Mouse (Mus musculus) hindbrain, embryonic 10.5 days (tissue): ENCODE data around the gene Ctdsp1. TPM values are rescaled to one million over a fixed set of nuclear protein-coding genes. Genes with fewer than 3 reads are reported as not detected.

Experiments
- DNase-seq: peaks from one replicate; pipeline ENCODE4 v3.0.0-alpha.2; 2017; ENCODE audit warnings: low spot score
- H3K27ac ChIP-seq: fragments of 300-500 bp; sonication (generic); 2 replicates; pipeline ENCODE4 v1.5.1; 2016; ENCODE audit warnings: mild to moderate bottlenecking, moderate library complexity
- H3K27me3 ChIP-seq: fragments of 300-500 bp; sonication (generic); 2 replicates; pipeline ENCODE4 v1.6.1; 2016; ENCODE audit warnings: mild to moderate bottlenecking; ENCODE audit not compliant: poor library complexity, insufficient read depth, severe bottlenecking
- H3K36me3 ChIP-seq: fragments of 300-500 bp; sonication (generic); 2 replicates; pipeline ENCODE4 v1.6.1; 2016; ENCODE audit warnings: mild to moderate bottlenecking, moderate library complexity
- H3K4me1 ChIP-seq: fragments of 300-500 bp; sonication (generic); replicated peaks from 2 replicates; pipeline ENCODE4 v1.6.1; 2016; ENCODE audit warnings: mild to moderate bottlenecking
- H3K4me3 ChIP-seq: fragments of 300-500 bp; sonication (generic); 2 replicates; pipeline ENCODE4 v1.5.1; 2016; ENCODE audit warnings: mild to moderate bottlenecking, moderate library complexity
- H3K9me3 ChIP-seq: fragments of 300-500 bp; sonication (generic); 2 replicates; pipeline ENCODE4 v1.6.1; 2016; ENCODE audit warnings: mild to moderate bottlenecking, moderate library complexity
- WGBS: fragments of 180-500 bp; shearing (Covaris S2); methylation state at CpG from one replicate; pipeline ENCODE4 v1.1.7; 2016; 5-methylcytosine and 5-hydroxymethylcytosine counted together
- polyA plus RNA-seq: library from polyadenylated mRNA; unstranded; fragments of >200 nt; fragmentation: Nextera tagmentation; extraction: Ambion mirVana; gene quantifications from 2 replicates; pipeline ENCODE4 v1.2.1, GENCODE M21; 2016

Ctdsp1 gene
- polyA plus RNA-seq, 1 experiment from 2014 or later: 34.3 TPM

- Histone ChIP-seq H3K4me1 (peaks cover 19% of the 10 kb centered on the region), H3K27ac (no peak overlapping the region), H3K4me3 (no peak overlapping the region), H3K27me3 (no peaks in the 10 kb centered on the region), H3K36me3 (no peaks in the 10 kb centered on the region), H3K9me3 (no peaks in the 10 kb centered on the region)
- no peak for DNase-seq
- 53% methylated on average over 2 of the region's 2 CpGs for WGBS
These were observed 20.5 kb downstream of the Ctdsp1 start for GRCm38 (mm10) chr1:74411753-74412325.

- no peaks in the 10 kb centered on the region for H3K9me3 ChIP-seq
- H3K36me3 ChIP-seq: no peaks in the 10 kb centered on the region
- no peak for DNase-seq
- no peak overlapping the region for H3K27ac ChIP-seq
- H3K27me3 ChIP-seq: no peaks in the 10 kb centered on the region
- H3K4me1 ChIP-seq: peaks cover 19% of the 10 kb centered on the region
- 88% methylated on average over 8 of the region's 8 CpGs for WGBS
- no peak overlapping the region for H3K4me3 ChIP-seq
These were observed 21.4 kb downstream of the Ctdsp1 start for GRCm38 (mm10) chr1:74412711-74413110.

- H3K9me3 ChIP-seq: no peaks in the 10 kb centered on the region
- H3K4me3 ChIP-seq: no peak overlapping the region
- H3K27me3 ChIP-seq: no peaks in the 10 kb centered on the region
- peak; percentile 44 for DNase-seq
- H3K36me3 ChIP-seq: no peaks in the 10 kb centered on the region
- no peak overlapping the region for H3K27ac ChIP-seq
- peaks cover 16% of the 10 kb centered on the region for H3K4me1 ChIP-seq
- 38% methylated on average over 4 of the region's 4 CpGs for WGBS
These were observed 23.8 kb downstream of the Ctdsp1 start for GRCm38 (mm10) chr1:74415143-74415542.

GRCm38 (mm10) chr1:74418747-74419439, 27.6 kb downstream of the Ctdsp1 start:
- Histone ChIP-seq H3K9me3 (no peaks in the 10 kb centered on the region), H3K4me1 (peaks cover 30% of the 10 kb centered on the region), H3K36me3 (no peaks in the 10 kb centered on the region), H3K27me3 (no peaks in the 10 kb centered on the region), H3K27ac (no peak overlapping the region), H3K4me3 (no peak overlapping the region)
- WGBS: 81% methylated on average over 17 of the region's 17 CpGs
- DNase-seq: no peak

GRCm38 (mm10) chr1:74419440-74419794, 28.1 kb downstream of the Ctdsp1 start:
- 73% methylated on average over 9 of the region's 9 CpGs for WGBS
- Histone ChIP-seq H3K36me3 (no peaks in the 10 kb centered on the region), H3K27ac (no peak overlapping the region), H3K4me1 (peaks cover 31% of the 10 kb centered on the region), H3K9me3 (no peaks in the 10 kb centered on the region), H3K27me3 (no peaks in the 10 kb centered on the region), H3K4me3 (no peak overlapping the region)
- DNase-seq: no peak

- no peak overlapping the region for H3K4me3 ChIP-seq
- peak overlapping the region; percentile 30; the same call in 1 of the 2 replicates for H3K27ac ChIP-seq
- H3K9me3 ChIP-seq: no peaks in the 10 kb centered on the region
- no peaks in the 10 kb centered on the region for H3K27me3 ChIP-seq
- no peaks in the 10 kb centered on the region for H3K36me3 ChIP-seq
- peaks cover 18% of the 10 kb centered on the region for H3K4me1 ChIP-seq
- 24% methylated on average over 8 of the region's 8 CpGs for WGBS
- peak; percentile 30 for DNase-seq
These were observed 31.8 kb downstream of the Ctdsp1 start for GRCm38 (mm10) chr1:74423147-74423546.

- H3K27me3 ChIP-seq: no peaks in the 10 kb centered on the region
- peaks cover 15% of the 10 kb centered on the region for H3K4me1 ChIP-seq
- no peaks in the 10 kb centered on the region for H3K9me3 ChIP-seq
- H3K27ac ChIP-seq: no peak overlapping the region
- H3K4me3 ChIP-seq: no peak overlapping the region
- whole genome bisulfite sequencing: 79% methylated on average over 7 of the region's 7 CpGs
- DNase-seq: no peak
- H3K36me3 ChIP-seq: no peaks in the 10 kb centered on the region
These were observed 34.5 kb downstream of the Ctdsp1 start for GRCm38 (mm10) chr1:74425845-74426244.

- no peaks in the 10 kb centered on the region for H3K9me3 ChIP-seq
- WGBS: 91% methylated on average over 6 of the region's 6 CpGs
- DNase-seq: no peak
- H3K4me3 ChIP-seq: no peak overlapping the region
- no peaks in the 10 kb centered on the region for H3K27me3 ChIP-seq
- H3K27ac ChIP-seq: no peak overlapping the region
- peaks cover 52% of the 10 kb centered on the region for H3K36me3 ChIP-seq
- H3K4me1 ChIP-seq: peaks cover 7% of the 10 kb centered on the region; the same call in 1 of the 2 replicates
These were observed 41.9 kb downstream of the Ctdsp1 start for GRCm38 (mm10) chr1:74433220-74433619.

- no peak overlapping the region for H3K27ac ChIP-seq
- DNase-seq: no peak
- H3K27me3 ChIP-seq: no peaks in the 10 kb centered on the region
- H3K9me3 ChIP-seq: no peaks in the 10 kb centered on the region
- no peak overlapping the region for H3K4me3 ChIP-seq
- WGBS: 77% methylated on average over 5 of the region's 5 CpGs
- H3K4me1 ChIP-seq: peaks cover 7% of the 10 kb centered on the region; the same call in 1 of the 2 replicates
- H3K36me3 ChIP-seq: peaks cover 66% of the 10 kb centered on the region
These were observed 43.3 kb downstream of the Ctdsp1 start for GRCm38 (mm10) chr1:74434596-74434995.

- no peak overlapping the region for H3K27ac ChIP-seq
- 86% methylated on average over 6 of the region's 6 CpGs for WGBS
- no peaks in the 10 kb centered on the region for H3K9me3 ChIP-seq
- no peak overlapping the region for H3K4me3 ChIP-seq
- peaks cover 7% of the 10 kb centered on the region; the same call in 1 of the 2 replicates for H3K4me1 ChIP-seq
- DNase-seq: no peak
- H3K36me3 ChIP-seq: peaks cover 76% of the 10 kb centered on the region
- H3K27me3 ChIP-seq: no peaks in the 10 kb centered on the region
These were observed 44.3 kb downstream of the Ctdsp1 start for GRCm38 (mm10) chr1:74435563-74435962.

GRCm38 (mm10) chr1:74437702-74438427, 46.6 kb downstream of the Ctdsp1 start:
- Histone ChIP-seq H3K27me3 (no peaks in the 10 kb centered on the region), H3K27ac (no peak overlapping the region), H3K4me1 (no peaks in the 10 kb centered on the region), H3K36me3 (peaks cover 99% of the 10 kb centered on the region), H3K9me3 (no peaks in the 10 kb centered on the region), H3K4me3 (no peak overlapping the region)
- DNase-seq: no peak
- WGBS: 86% methylated on average over 8 of the region's 8 CpGs

GRCm38 (mm10) chr1:74439166-74439876, 48.0 kb downstream of the Ctdsp1 start:
- no peak for DNase-seq
- 90% methylated on average over 19 of the region's 19 CpGs for WGBS

More at GRCm38 (mm10) chr1:74439166-74439876, 48.0 kb downstream of the Ctdsp1 start:
- H3K4me3 ChIP-seq: no peak overlapping the region
- no peak overlapping the region for H3K27ac ChIP-seq
- H3K9me3 ChIP-seq: no peaks in the 10 kb centered on the region
- peaks cover 99% of the 10 kb centered on the region for H3K36me3 ChIP-seq
- H3K27me3 ChIP-seq: no peaks in the 10 kb centered on the region
- no peaks in the 10 kb centered on the region for H3K4me1 ChIP-seq
